ENCODE assay signal across 9 mouse cellular contexts in genomic region chr16:7099506-7100300, GRCm38 (mm10).
DNase-seq lines count a peak whose midpoint lies in the region; ATAC-seq lines count a peak whose summit lies in the region.
"Had no signal": no experiment of that assay in that cellular context is flagged by ENCODE, and none has a peak within 500 bp of the region (broad histone marks: within the 10 kb centered on the region; RNA-seq: fewer than 3 reads in every experiment).

No protein-coding gene starts in this region.

- no peak overlapping the region for H3K9ac ChIP-seq in lung, embryonic 15.5 days

- no peaks in the 10 kb centered on the region for H3K27me3 ChIP-seq in lung, embryonic 15.5 days

- H3K4me2 ChIP-seq in lung, embryonic 15.5 days, result no peak overlapping the region

- WGBS in lung, embryonic 15.5 days, result 33% methylated on average over 11 of the region's 11 CpGs

- no peak overlapping the region for H3K27ac ChIP-seq in lung, embryonic 15.5 days

- H3K9me3 ChIP-seq in lung, embryonic 15.5 days, result no peaks in the 10 kb centered on the region

- ATAC-seq in lung, embryonic 15.5 days (ENCODE audit: borderline replicate concordance, extremely low read depth, low FRiP score, low TSS enrichment), result peak; percentile 83
- ATAC-seq in megakaryocyte progenitor cell, adult 5-6 weeks (replicated peaks; ENCODE audit: poor library complexity), result no peak

- DNase-seq in adipocyte (ENCODE audit: low spot score), result peak; percentile 29
- DNase-seq in cerebellum, adult 11-12 months, result peak; percentile 89
- peak; percentile 98 for DNase-seq in heart, adult 11 months
- peak; percentile 64 to 82 for DNase-seq in layer of hippocampus, adult 18-20 months (ENCODE audit: low spot score in 2 of 2)
- no peak for DNase-seq in spleen, postnatal 14 days (ENCODE audit: low spot score in 2 of 2)
- no peak for DNase-seq in c-Kit-positive CD71-positive TER-119-positive erythroid progenitor cells, embryonic 14.5 days (ENCODE audit: low spot score)

- H3K4me1 ChIP-seq in lung, embryonic 15.5 days, result no peaks in the 10 kb centered on the region

- no peaks in the 10 kb centered on the region for H3K36me3 ChIP-seq in lung, embryonic 15.5 days

- H3K4me3 ChIP-seq in lung, embryonic 15.5 days, result no peak overlapping the region
- H3K4me3 ChIP-seq: myocyte had no signal

Comparison
In these comparisons a context has a peak if more than half of its experiments do, and no peak if none do; other contexts are left out.
1. DNase-seq: peak in adipocyte (single experiment), cerebellum, adult 11-12 months (single experiment), heart, adult 11 months (single experiment) and layer of hippocampus, adult 18-20 months (2 of 2); none in spleen, postnatal 14 days (0 of 2) and c-Kit-positive CD71-positive TER-119-positive erythroid progenitor cells, embryonic 14.5 days (single experiment).